Mouse (Mus musculus): ENCODE measurements around the gene Rab22a.
"Not testable (repeated sequence)": the region's sequence is repeated elsewhere in the genome, so short reads cannot be mapped to it uniquely, and the experiment has no call there.

Gene Rab22a

DNA sequence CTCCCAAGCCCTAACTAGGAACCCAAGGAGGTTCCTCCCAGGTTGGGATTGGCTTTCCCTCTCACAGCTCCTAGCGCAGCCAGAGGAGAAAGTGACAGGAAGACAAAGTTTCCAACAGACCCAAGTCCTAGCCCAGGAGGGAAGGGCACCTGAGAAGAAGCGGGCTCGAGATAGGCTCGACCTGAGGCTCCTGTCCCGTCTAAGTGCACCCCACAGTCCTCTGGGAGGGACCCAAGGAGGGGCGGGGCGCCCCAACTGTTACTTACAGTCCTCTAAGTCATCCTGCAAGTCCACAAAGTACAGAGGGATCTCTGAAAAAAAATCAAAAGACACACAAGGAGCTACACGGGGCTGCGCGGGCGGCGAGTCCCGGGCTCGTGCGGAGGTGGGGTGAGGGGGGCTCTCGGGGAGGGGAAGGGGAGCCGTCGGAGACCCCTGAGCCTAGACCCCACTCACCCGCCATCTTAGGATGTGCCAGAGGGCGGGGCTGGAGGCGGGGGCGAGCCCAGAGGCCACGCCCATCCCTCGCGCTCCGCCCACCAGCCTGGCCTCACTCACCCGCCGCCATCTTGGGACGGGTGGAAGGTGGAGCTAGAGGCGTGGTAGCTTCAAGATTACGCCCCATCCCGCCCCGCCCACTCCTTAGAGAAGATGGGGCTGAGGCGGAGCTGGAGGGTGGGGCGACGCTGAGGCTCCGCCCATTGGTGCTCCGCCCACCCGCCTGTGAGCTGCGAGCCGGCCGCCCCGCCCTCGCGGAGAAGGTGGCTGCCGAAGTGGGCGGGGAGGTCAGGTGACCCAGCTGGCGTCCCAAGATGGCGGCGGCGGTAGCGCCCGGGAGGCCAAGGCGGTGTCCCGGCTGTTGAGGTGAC, at the start of gene Rab22a:
Gene Rab22a, plus strand, starts transcription at position 704 of the 869 bp plus-strand sequence.
- DNase-seq (ENCODE audit: low read depth, low spot score), result peak; percentile 99

DNA sequence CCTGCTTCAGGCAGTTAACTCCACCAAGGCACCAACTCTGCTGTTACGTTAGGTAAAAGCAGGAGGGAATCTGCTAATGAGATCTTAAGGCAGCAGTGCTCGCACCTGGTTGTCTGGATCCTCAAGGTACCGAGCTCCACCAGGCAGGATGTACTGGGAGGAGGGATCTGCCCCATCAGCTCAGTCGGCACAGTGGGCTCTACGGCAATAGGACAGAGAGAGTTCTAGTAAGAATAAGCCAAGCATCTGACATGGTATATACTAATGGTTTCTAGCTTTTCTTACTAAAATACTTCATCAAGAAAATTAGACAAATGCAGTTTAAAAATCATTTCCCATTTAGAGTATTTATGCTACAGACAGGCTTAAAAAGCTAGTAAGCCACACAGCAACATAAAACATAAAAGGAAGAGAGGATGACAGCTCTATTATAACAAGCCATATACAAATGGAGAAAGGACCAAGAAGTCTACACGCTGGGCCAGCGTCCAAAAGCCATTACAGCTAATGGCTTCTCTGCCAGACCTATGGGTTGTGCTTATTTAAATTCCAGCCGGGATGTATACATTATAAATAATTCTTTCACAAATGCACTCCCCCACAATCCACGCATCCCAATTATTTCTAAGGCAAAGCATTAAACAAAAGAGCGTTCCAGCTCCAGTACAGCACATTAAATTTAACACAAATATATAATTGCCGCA, 44.0 kb upstream of the Rab22a start:
- no peak for DNase-seq (ENCODE audit: low read depth, low spot score)

DNA sequence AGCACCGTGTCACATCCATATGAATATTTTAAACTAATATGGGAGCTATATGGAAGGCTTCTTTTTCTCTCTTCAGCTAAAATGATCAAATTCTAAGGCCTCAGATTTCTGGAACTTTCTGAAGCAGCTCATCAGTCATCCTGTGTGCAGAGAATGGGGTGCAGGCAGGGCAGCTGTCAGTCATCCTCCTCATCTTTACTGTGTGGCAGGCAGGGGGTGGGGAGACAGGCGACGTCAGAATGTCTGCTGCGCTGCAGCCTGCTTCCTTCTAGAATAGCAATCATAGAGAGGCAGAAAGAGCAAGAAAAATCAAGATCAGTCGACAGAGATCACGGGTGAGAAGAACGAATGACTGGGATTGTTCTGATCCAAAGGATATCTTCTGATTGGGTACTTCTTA, 43.4 kb upstream of the Rab22a start:
- no peak for DNase-seq (ENCODE audit: low read depth, low spot score)

GRCm38 (mm10) chr2:173619132-173619531, 40.4 kb upstream of the Rab22a start:
- DNase-seq (ENCODE audit: low read depth, low spot score), result no peak

- no peak for DNase-seq (ENCODE audit: low read depth, low spot score)
Observed at GRCm38 (mm10) chr2:173620645-173621044, 38.9 kb upstream of the Rab22a start.

DNA sequence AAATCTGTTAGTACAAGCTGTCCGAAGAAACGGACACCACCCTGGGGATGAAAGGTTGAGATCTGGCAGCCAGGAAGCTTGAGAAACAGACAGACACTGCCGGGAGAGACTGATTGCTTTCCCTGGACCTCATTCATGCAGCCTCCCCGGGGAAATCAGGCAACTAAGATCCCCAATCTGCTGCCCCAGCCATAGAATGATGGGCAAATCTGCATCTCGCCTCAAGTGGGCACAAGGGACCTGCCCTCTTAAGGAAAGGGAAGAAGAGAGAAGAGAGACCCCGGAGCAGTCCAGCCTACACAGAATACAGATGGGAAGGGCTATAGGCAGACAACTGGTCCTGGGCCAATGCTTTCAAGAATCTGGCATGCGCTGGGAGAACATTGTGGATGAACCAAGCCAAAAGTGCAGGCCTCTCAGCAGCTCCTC, 37.4 kb upstream of the Rab22a start:
- no peak for DNase-seq (ENCODE audit: low read depth, low spot score)

DNA sequence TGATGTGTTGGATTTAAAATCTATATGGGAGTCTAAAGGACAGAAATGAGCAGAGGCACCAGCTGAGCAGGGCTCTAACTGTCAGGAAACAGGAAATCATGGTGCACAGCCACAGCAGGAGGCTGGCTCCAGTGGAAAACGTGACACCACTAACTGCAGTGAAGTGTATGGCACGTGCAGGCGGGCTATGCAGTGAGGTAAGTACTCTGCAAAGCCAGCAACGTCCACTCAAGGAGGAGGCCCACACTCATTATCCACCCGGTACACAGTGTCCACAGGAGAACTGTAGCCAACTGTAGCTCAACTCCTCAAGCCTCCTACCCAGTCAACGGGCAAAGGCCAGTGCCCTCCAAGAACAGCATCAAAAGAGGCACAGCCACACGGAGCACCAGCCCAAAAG, 34.9 kb upstream of the Rab22a start:
- no peak for DNase-seq (ENCODE audit: low read depth, low spot score)

DNA sequence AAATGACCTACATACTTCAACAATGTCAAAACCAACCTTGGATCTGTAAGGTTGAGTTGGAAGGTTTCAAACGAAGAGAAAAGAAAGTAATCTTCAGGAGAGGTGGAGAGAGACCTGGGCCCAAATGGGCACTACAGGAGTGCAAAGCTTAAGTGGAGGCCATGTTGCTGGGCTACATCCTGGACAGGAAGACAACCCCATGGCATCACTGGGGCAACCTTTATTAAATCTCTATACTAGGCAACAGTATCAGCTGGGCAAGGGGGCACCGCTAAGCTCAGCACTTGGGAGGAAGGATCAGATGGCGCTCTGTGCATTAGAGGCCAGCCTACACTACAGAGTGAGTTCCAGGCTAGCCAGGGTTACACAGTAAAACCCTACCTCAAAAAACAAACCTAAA, 33.8 kb upstream of the Rab22a start:
- DNase-seq (ENCODE audit: low read depth, low spot score), result no peak

DNA sequence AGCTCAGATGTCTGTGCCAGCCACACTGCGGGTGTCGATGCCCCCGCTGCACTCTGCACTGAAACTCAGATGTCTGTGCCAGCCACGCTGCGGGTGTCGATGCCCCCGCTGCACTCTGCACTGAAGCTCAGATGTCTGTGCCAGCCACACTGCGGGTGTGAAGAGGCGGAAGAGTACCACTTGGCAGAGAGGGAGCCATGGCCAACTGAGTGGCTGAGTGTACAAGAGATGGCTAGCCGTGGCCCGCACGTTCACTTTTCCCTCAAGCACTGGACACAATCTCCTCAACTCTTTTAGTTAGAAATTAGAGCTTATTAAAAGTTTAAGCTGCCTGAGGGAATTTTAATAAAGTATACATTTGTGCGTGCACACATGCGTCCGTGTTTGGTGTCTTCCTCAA, 25.5 kb upstream of the Rab22a start:
- DNase-seq (ENCODE audit: low read depth, low spot score), result not testable (repeated sequence)

GRCm38 (mm10) chr2:173641370-173641769, 18.2 kb upstream of the Rab22a start:
- DNase-seq (ENCODE audit: low read depth, low spot score), result no peak

DNA sequence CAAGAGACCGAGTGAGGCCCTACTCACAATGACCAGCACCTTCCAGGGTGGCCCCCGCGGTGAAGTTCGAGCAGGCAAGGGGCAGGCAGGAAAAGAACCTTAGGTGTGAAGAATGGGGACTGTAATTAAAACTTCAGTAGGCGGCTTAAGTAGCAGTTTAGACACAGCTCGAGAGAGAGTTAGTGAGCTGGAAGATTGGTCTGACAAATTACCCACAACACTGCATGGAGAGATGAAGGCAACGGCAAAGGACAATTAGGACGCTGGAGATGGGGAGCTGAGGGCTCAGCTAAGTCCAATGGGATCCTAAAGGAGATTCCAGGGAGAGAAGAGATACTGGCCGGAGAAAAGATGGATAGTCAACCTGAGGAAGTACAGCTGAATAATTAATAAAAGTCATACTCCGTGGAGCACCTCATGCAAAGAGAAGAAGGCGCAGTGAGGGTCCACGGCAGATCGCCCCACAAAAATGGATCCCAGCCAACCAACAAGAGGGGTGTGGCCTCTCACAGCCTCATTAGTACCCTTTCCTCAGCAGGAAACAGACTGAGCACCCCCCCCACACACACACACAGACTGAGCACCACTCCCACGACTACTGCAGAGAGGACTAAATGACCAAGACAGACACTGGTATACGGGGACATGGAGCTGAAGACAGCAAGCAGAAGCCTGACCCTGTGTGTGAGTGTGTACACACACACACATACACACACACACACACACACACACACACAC, 17.1 kb upstream of the Rab22a start:
- no peak for DNase-seq (ENCODE audit: low read depth, low spot score)

GRCm38 (mm10) chr2:173647197-173647911, 12.2 kb upstream of the Rab22a start:
- no peak for DNase-seq (ENCODE audit: low read depth, low spot score)

- DNase-seq (ENCODE audit: low read depth, low spot score), result no peak
Observed at GRCm38 (mm10) chr2:173649762-173650161, 9.8 kb upstream of the Rab22a start.

DNA sequence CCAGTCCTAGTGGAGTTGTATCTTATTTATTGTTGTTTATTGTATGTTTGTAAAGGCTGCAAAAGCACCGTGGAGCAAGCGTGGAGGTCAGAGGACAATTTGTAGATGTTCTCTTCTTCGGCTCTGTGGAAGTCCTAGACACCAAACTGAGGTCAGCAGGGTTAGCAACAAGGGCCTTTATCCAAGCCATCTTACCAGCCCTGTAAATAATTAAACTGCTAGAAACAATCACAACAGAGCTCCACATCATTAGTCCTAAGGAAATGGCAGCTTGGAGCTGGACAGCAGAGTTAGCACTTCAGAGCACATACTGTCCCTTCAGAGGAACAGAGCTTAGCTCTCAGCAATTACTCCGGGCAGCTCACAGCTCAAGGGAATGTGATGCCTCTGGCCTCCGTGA, 6.0 kb upstream of the Rab22a start:
- DNase-seq (ENCODE audit: low read depth, low spot score), result no peak

GRCm38 (mm10) chr2:173657736-173658135, 1.8 kb upstream of the Rab22a start:
- no peak for DNase-seq (ENCODE audit: low read depth, low spot score)

DNA sequence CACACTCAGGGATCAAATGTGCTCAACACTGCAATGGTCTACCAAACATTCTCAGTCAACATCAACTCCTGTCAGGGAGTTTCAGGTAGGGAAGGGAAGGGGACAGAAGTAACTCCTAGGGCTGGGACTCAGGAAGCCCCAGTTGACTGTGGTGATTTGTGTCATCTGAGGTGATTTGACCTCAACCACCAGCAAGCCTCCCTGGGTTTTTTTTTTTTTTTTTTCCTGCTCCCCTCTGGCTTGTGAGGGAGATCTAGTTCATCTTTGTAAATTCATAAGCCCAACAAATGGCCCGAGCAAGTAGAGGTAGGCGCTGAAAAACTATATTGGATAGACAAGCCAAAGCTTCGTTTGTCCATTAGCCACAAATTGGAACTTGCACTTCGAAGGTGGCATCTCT, 1.0 kb upstream of the Rab22a start:
- DNase-seq (ENCODE audit: low read depth, low spot score), result no peak

GRCm38 (mm10) chr2:173659926-173660684, 545 bp downstream of the Rab22a start:
- peak; percentile 25 for DNase-seq (ENCODE audit: low read depth, low spot score)

DNA sequence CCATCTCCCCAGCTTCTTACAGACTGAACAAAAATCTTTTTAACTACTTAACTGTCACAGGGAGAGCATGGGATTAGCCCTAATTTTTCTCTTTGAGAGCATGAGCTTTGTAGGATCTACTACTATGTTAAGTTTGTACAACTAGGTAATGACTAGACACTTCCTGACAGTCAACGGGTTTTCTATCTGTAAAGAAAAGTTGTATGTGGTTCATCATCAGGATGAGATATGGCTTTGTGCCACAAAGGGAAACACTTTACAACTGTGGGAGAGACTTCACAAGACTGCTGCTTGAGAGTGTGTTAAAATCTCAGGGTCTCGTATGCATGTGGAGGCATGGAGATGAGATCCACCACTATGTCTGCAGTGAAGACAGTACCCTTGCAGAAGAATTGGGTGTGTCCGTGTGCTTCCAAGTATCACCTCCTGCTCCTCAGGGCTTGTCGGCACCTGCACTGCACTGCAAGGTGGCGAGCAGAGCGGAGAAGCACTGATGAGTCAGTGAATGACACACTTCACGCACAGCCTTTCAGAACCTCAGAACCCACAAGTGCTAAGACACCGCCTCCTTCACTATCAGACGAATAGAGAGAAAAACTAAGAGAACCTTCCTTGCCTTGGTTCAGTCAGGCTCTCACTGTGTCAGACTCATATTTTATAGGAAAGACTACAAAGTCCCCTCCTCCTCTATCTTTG, 2.8 kb downstream of the Rab22a start:
- no peak for DNase-seq (ENCODE audit: low read depth, low spot score)

GRCm38 (mm10) chr2:173664736-173665135, 5.2 kb downstream of the Rab22a start:
- DNase-seq (ENCODE audit: low read depth, low spot score), result no peak

GRCm38 (mm10) chr2:173665271-173665670, 5.7 kb downstream of the Rab22a start:
- DNase-seq (ENCODE audit: low read depth, low spot score), result no peak

All from ZHBTc4 (cell line).